Mouse (Mus musculus) neural tube, embryonic 12.5 days (tissue): ENCODE data around the gene Vamp1. TPM values are rescaled to one million over a fixed set of nuclear protein-coding genes. Genes with fewer than 3 reads are reported as not detected.

Source experiments
- ATAC-seq: fragments of 200-750 bp; cut with Nextera tagmentation; 2 replicates; pipeline ENCODE4 v1.8.0; 2017; ENCODE audit warnings: low read depth, mild to moderate bottlenecking, moderate TSS enrichment, moderate library complexity; ENCODE audit not compliant: low FRiP score
- H3K27ac ChIP-seq: fragments of 300-500 bp; sonication (generic); 2 replicates; pipeline ENCODE4 v1.5.1; 2016
- H3K27me3 ChIP-seq: fragments of 300-500 bp; sonication (generic); replicated peaks from 2 replicates; pipeline ENCODE4 v1.6.1; 2016; ENCODE audit warnings: mild to moderate bottlenecking
- H3K36me3 ChIP-seq: fragments of 300-500 bp; sonication (generic); 2 replicates; pipeline ENCODE4 v1.6.1; 2016; ENCODE audit warnings: mild to moderate bottlenecking
- H3K4me1 ChIP-seq: fragments of 300-500 bp; sonication (generic); 2 replicates; pipeline ENCODE4 v1.6.1; 2016
- H3K4me2 ChIP-seq: fragments of 300-500 bp; sonication (generic); replicated peaks from 2 replicates; pipeline ENCODE4 v1.6.1; 2016; ENCODE audit warnings: mild to moderate bottlenecking
- H3K4me3 ChIP-seq: fragments of 300-500 bp; sonication (generic); 2 replicates; pipeline ENCODE4 v1.5.1; 2016
- H3K9ac ChIP-seq: fragments of 300-500 bp; sonication (generic); 2 replicates; pipeline ENCODE4 v1.6.1; 2016; ENCODE audit warnings: mild to moderate bottlenecking
- H3K9me3 ChIP-seq: fragments of 300-500 bp; sonication (generic); 2 replicates; pipeline ENCODE4 v1.6.1; 2016; ENCODE audit warnings: mild to moderate bottlenecking
- WGBS: fragments of 180-500 bp; shearing (Covaris S2); methylation state at CpG from one replicate; pipeline ENCODE4 v1.1.7; 2016; 5-methylcytosine and 5-hydroxymethylcytosine counted together
- polyA plus RNA-seq: library from polyadenylated mRNA; unstranded; fragments of >200 nt; fragmentation: Nextera tagmentation; extraction: Ambion mirVana; gene quantifications from 2 replicates; pipeline ENCODE4 v1.2.1, GENCODE M21; 2016

Vamp1 gene
- 7.2 and 8.0 TPM in 2 replicates for polyA plus RNA-seq

- under 1% methylated on average over 48 of the region's 48 CpGs for WGBS
- Histone ChIP-seq H3K4me3 (peak within 1 kb of the TSS; percentile 66), H3K9me3 (no peaks in the 10 kb centered on the region), H3K4me1 (peaks cover 3% of the 10 kb centered on the region; the same call in 1 of the 2 replicates), H3K4me2 (peak within 1 kb of the TSS; percentile 96), H3K27ac (no peak within 1 kb of the TSS), H3K9ac (peak within 1 kb of the TSS; percentile 73), H3K36me3 (no peaks in the 10 kb centered on the region), H3K27me3 (peaks cover 11% of the 10 kb centered on the region; the same call in 1 of the 2 replicates)
- ATAC-seq: peak; percentile 96
These were observed at the start of gene Vamp1 for GRCm38 (mm10) chr6:125215148-125215954. Vamp1 (plus strand) TSS chr6:125215551.

- Histone ChIP-seq H3K4me2 (peak within 1 kb of the TSS; percentile 72), H3K27me3 (no peaks in the 10 kb centered on the region), H3K9ac (peak within 1 kb of the TSS; percentile 98), H3K4me1 (peaks cover 34% of the 10 kb centered on the region), H3K9me3 (no peaks in the 10 kb centered on the region), H3K4me3 (peak within 1 kb of the TSS; percentile 96), H3K27ac (peak within 1 kb of the TSS; percentile 85), H3K36me3 (peaks cover 58% of the 10 kb centered on the region)
- ATAC-seq: 0 out of 2 replicates have a peak, but pooled peaks have one; percentile 6
- WGBS: under 1% methylated on average over 18 of the region's 18 CpGs
These were observed 49.1 kb upstream of the Vamp1 start, which contains the start of gene Gapdh for GRCm38 (mm10) chr6:125166051-125166751. Gapdh (minus strand) TSS chr6:125166467.

- no peak for ATAC-seq
- no peaks in the 10 kb centered on the region for H3K9me3 ChIP-seq
- peaks cover 62% of the 10 kb centered on the region for H3K36me3 ChIP-seq
- peak overlapping the region; percentile 42; the same call in 1 of the 2 replicates for H3K27ac ChIP-seq
- peaks cover 34% of the 10 kb centered on the region for H3K4me1 ChIP-seq
- no peaks in the 10 kb centered on the region for H3K27me3 ChIP-seq
- peak overlapping the region; percentile 72 for H3K4me2 ChIP-seq
- 0 out of 2 replicates have a peak overlapping the region, but pooled peaks have one; percentile 98 for H3K9ac ChIP-seq
- WGBS: 14% methylated on average over 10 of the region's 10 CpGs
- H3K4me3 ChIP-seq: no peak overlapping the region
These were observed 48.3 kb upstream of the Vamp1 start for GRCm38 (mm10) chr6:125166861-125167650.

GRCm38 (mm10) chr6:125168086-125168485 is 47.3 kb upstream of the Vamp1 start:
- peaks cover 34% of the 10 kb centered on the region for H3K4me1 ChIP-seq
- peaks cover 65% of the 10 kb centered on the region for H3K36me3 ChIP-seq
- WGBS: 93% methylated on average over 14 of the region's 14 CpGs
- no peak overlapping the region for H3K9ac ChIP-seq
- no peak for ATAC-seq
- H3K27me3 ChIP-seq: no peaks in the 10 kb centered on the region
- H3K9me3 ChIP-seq: no peaks in the 10 kb centered on the region
- H3K4me3 ChIP-seq: no peak overlapping the region
- no peak overlapping the region for H3K4me2 ChIP-seq
- H3K27ac ChIP-seq: no peak overlapping the region

GRCm38 (mm10) chr6:125170194-125170593 is 45.2 kb upstream of the Vamp1 start:
- Histone ChIP-seq H3K4me1 (peaks cover 21% of the 10 kb centered on the region), H3K9ac (no peak overlapping the region), H3K4me3 (no peak overlapping the region), H3K36me3 (peaks cover 78% of the 10 kb centered on the region), H3K27me3 (no peaks in the 10 kb centered on the region), H3K27ac (no peak overlapping the region), H3K4me2 (no peak overlapping the region), H3K9me3 (no peaks in the 10 kb centered on the region)
- 91% methylated on average over 6 of the region's 6 CpGs for WGBS
- ATAC-seq: no peak

GRCm38 (mm10) chr6:125172474-125172873 is 42.9 kb upstream of the Vamp1 start:
- no peak for ATAC-seq
- Histone ChIP-seq H3K27me3 (no peaks in the 10 kb centered on the region), H3K9me3 (no peaks in the 10 kb centered on the region), H3K4me3 (no peak overlapping the region), H3K36me3 (peaks cover 99% of the 10 kb centered on the region), H3K9ac (no peak overlapping the region), H3K4me2 (no peak overlapping the region), H3K4me1 (peaks cover 3% of the 10 kb centered on the region), H3K27ac (no peak overlapping the region)
- WGBS: 96% methylated on average over 2 of the region's 2 CpGs

GRCm38 (mm10) chr6:125173256-125173655 is 42.1 kb upstream of the Vamp1 start:
- Histone ChIP-seq H3K36me3 (peaks cover 99% of the 10 kb centered on the region), H3K9me3 (no peaks in the 10 kb centered on the region), H3K4me2 (no peak overlapping the region), H3K9ac (no peak overlapping the region), H3K4me1 (no peaks in the 10 kb centered on the region), H3K27ac (no peak overlapping the region), H3K27me3 (no peaks in the 10 kb centered on the region), H3K4me3 (no peak overlapping the region)
- 98% methylated on average over 7 of the region's 7 CpGs for WGBS
- no peak for ATAC-seq

GRCm38 (mm10) chr6:125175469-125175868 is 39.9 kb upstream of the Vamp1 start:
- H3K36me3 ChIP-seq: peaks cover 99% of the 10 kb centered on the region
- ATAC-seq: no peak
- H3K4me2 ChIP-seq: no peak overlapping the region

GRCm38 (mm10) chr6:125179601-125180000 is 35.8 kb upstream of the Vamp1 start:
- H3K36me3 ChIP-seq: peaks cover 99% of the 10 kb centered on the region
- H3K4me1 ChIP-seq: no peaks in the 10 kb centered on the region
- H3K4me2 ChIP-seq: no peak overlapping the region
- H3K9ac ChIP-seq: no peak overlapping the region
- no peak for ATAC-seq
- H3K4me3 ChIP-seq: no peak overlapping the region
- WGBS: 95% methylated on average over 7 of the region's 7 CpGs
- H3K27ac ChIP-seq: no peak overlapping the region
- H3K27me3 ChIP-seq: no peaks in the 10 kb centered on the region
- H3K9me3 ChIP-seq: no peaks in the 10 kb centered on the region

More at GRCm38 (mm10) chr6:125175469-125175868, 39.9 kb upstream of the Vamp1 start:
- H3K9me3 ChIP-seq: no peaks in the 10 kb centered on the region
- H3K4me3 ChIP-seq: no peak overlapping the region
- no peak overlapping the region for H3K9ac ChIP-seq
- no peak overlapping the region for H3K27ac ChIP-seq
- H3K27me3 ChIP-seq: no peaks in the 10 kb centered on the region
- WGBS: 94% methylated on average over 5 of the region's 5 CpGs
- H3K4me1 ChIP-seq: no peaks in the 10 kb centered on the region

- H3K36me3 ChIP-seq: peaks cover 99% of the 10 kb centered on the region
- WGBS: 88% methylated on average over 5 of the region's 5 CpGs
These were observed 33.2 kb upstream of the Vamp1 start for GRCm38 (mm10) chr6:125182133-125182532.

GRCm38 (mm10) chr6:125186203-125186602 is 29.1 kb upstream of the Vamp1 start:
- no peaks in the 10 kb centered on the region for H3K27me3 ChIP-seq
- H3K4me3 ChIP-seq: no peak overlapping the region
- H3K9me3 ChIP-seq: no peaks in the 10 kb centered on the region
- no peak for ATAC-seq
- peaks cover 82% of the 10 kb centered on the region for H3K36me3 ChIP-seq
- H3K27ac ChIP-seq: no peak overlapping the region
- peaks cover 2% of the 10 kb centered on the region; the same call in 1 of the 2 replicates for H3K4me1 ChIP-seq
- no peak overlapping the region for H3K9ac ChIP-seq
- 96% methylated on average over 10 of the region's 10 CpGs for WGBS
- no peak overlapping the region for H3K4me2 ChIP-seq

More at GRCm38 (mm10) chr6:125182133-125182532, 33.2 kb upstream of the Vamp1 start:
- Histone ChIP-seq H3K4me1 (no peaks in the 10 kb centered on the region), H3K4me3 (no peak overlapping the region), H3K9ac (no peak overlapping the region), H3K4me2 (no peak overlapping the region), H3K9me3 (no peaks in the 10 kb centered on the region), H3K27ac (no peak overlapping the region), H3K27me3 (no peaks in the 10 kb centered on the region)
- no peak for ATAC-seq
